Mouse (Mus musculus): ENCODE measurements around the gene Iscu. TPM values are rescaled to one million over a fixed set of nuclear protein-coding genes. Genes with fewer than 3 reads are reported as not detected.

The Iscu gene
- polyA plus RNA-seq, 2 experiments: 64.9 to 103 TPM

GRCm38 (mm10) chr5:113791197-113792095, 18.9 kb downstream of the Iscu start:
- TF ChIP-seq CTCF (IDR thresholded peaks at IDR 0.05; ENCODE audit: low read depth) (no peak), EP300 (IDR thresholded peaks at IDR 0.05; ENCODE audit: low read depth) (no peak)
- H3K36me3 ChIP-seq (replicated peaks; ENCODE audit: control insufficient read depth, insufficient read depth, low read depth): no peaks in the 10 kb centered on the region
- H3K4me1 ChIP-seq (replicated peaks; ENCODE audit: control insufficient read depth in 2 of 2, insufficient read depth in 2 of 2, low read length in 1 of 2): peaks cover 0 to 14% of the 10 kb centered on the region in 2 experiments; a peak in 2 of 4 replicates
- WGBS (ENCODE audit: insufficient replicate concordance): 52% methylated on average over 16 of the region's 16 CpGs
- no peak overlapping the region for H3K27ac ChIP-seq
- H3K9me3 ChIP-seq (ENCODE audit: control insufficient read depth, low read length): no peaks in the 10 kb centered on the region
- DNase-seq (ENCODE audit: low read depth in 3 of 3, low spot score in 3 of 3) (no peak), ATAC-seq (ENCODE audit: insufficient read depth) (0 out of 2 replicates have a peak, but pooled peaks have one; percentile 36)
- H3K9ac ChIP-seq (replicated peaks): no peak overlapping the region
- H3K4me3 ChIP-seq (ENCODE audit: insufficient read depth in 1 of 2, low read depth in 2 of 2, low read length in 2 of 2): no peak overlapping the region
- H3K4me2 ChIP-seq (ENCODE audit: low read depth): no peak overlapping the region
- no peaks in the 10 kb centered on the region for H3K27me3 ChIP-seq (ENCODE audit: control insufficient read depth, insufficient read depth, low read length)

DNA sequence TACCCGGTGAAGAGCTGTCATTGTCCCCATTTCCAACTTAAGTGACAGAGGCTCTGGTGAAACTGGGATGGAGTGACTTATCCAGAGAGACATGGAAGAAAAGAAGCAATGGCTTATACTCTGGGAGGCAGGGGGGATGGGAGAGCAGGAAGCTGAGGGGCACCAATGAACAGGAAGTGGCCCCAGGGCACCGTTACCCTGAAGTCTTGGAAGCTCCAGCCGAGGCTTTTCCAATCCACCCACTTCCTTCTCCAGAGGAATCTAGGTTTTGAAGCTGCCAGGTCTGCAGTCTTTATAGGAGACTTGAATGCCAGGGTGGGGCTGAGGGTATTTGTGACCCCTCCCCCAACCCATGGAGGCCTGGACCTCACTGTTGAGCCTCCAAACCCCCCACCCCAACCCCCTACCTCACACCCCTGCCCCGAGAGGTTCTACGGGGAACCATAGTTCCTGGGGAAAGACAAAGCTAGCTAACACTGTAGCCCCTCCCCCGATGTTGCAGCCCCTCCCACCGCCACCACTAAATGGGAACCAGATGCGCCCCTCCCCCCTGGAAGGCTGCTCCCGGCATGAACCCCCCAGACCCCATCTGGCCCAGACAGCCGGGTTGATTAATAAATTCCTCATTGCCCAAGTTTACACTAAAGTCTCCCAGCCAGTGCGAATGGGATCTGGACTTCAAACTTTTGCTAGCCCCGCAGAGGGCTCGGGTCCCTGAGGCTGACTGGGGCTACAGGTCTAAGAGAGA, 24.0 kb downstream of the Iscu start:
- Histone ChIP-seq H3K36me3 (replicated peaks; ENCODE audit: control insufficient read depth, insufficient read depth, low read depth) (no peaks in the 10 kb centered on the region), H3K4me1 (replicated peaks; ENCODE audit: control insufficient read depth in 2 of 2, insufficient read depth in 2 of 2, low read length in 1 of 2) (peaks cover 0 to 8% of the 10 kb centered on the region in 2 experiments; a peak in 2 of 4 replicates), H3K4me3 (ENCODE audit: insufficient read depth in 1 of 2, low read depth in 2 of 2, low read length in 2 of 2) (no peak overlapping the region), H3K9me3 (ENCODE audit: control insufficient read depth, low read length) (no peaks in the 10 kb centered on the region), H3K4me2 (ENCODE audit: low read depth) (peak overlapping the region; percentile 17), H3K27me3 (ENCODE audit: control insufficient read depth, insufficient read depth, low read length) (no peaks in the 10 kb centered on the region), H3K9ac (replicated peaks) (no peak overlapping the region), H3K27ac (no peak overlapping the region)
- no peak for ATAC-seq (ENCODE audit: insufficient read depth)
- 5% methylated on average over 13 of the region's 13 CpGs for WGBS (ENCODE audit: insufficient replicate concordance)
- no peak for TF ChIP-seq EP300 (IDR thresholded peaks at IDR 0.05; ENCODE audit: low read depth)
- DNase-seq (ENCODE audit: low read depth in 3 of 3, low spot score in 3 of 3): no peak

GRCm38 (mm10) chr5:113797149-113797882, 24.8 kb downstream of the Iscu start:
- 31% methylated on average over 19 of the region's 19 CpGs for WGBS (ENCODE audit: insufficient replicate concordance)
- no peak for TF ChIP-seq CTCF (IDR thresholded peaks at IDR 0.05; ENCODE audit: low read depth)
- TF ChIP-seq EP300 (IDR thresholded peaks at IDR 0.05; ENCODE audit: low read depth): no peak
- ATAC-seq (ENCODE audit: insufficient read depth): no peak
- Histone ChIP-seq H3K4me2 (ENCODE audit: low read depth) (peak overlapping the region; percentile 17), H3K27ac (no peak overlapping the region), H3K9me3 (ENCODE audit: control insufficient read depth, low read length) (no peaks in the 10 kb centered on the region), H3K4me1 (replicated peaks; ENCODE audit: control insufficient read depth in 2 of 2, insufficient read depth in 2 of 2, low read length in 1 of 2) (peaks cover 0 to 6% of the 10 kb centered on the region in 2 experiments; a peak in 1 of 4 replicates), H3K9ac (replicated peaks) (no peak overlapping the region), H3K36me3 (replicated peaks; ENCODE audit: control insufficient read depth, insufficient read depth, low read depth) (no peaks in the 10 kb centered on the region), H3K27me3 (ENCODE audit: control insufficient read depth, insufficient read depth, low read length) (no peaks in the 10 kb centered on the region), H3K4me3 (ENCODE audit: insufficient read depth in 1 of 2, low read depth in 2 of 2, low read length in 2 of 2) (no peak overlapping the region)
- DNase-seq (ENCODE audit: low read depth in 3 of 3, low spot score in 3 of 3): no peak

GRCm38 (mm10) chr5:113798525-113798924, 26.0 kb downstream of the Iscu start:
- Histone ChIP-seq H3K4me2 (ENCODE audit: low read depth) (no peak overlapping the region), H3K9ac (replicated peaks) (no peak overlapping the region), H3K4me3 (ENCODE audit: insufficient read depth in 1 of 2, low read depth in 2 of 2, low read length in 2 of 2) (no peak overlapping the region), H3K9me3 (ENCODE audit: control insufficient read depth, low read length) (no peaks in the 10 kb centered on the region), H3K36me3 (replicated peaks; ENCODE audit: control insufficient read depth, insufficient read depth, low read depth) (no peaks in the 10 kb centered on the region), H3K27me3 (ENCODE audit: control insufficient read depth, insufficient read depth, low read length) (no peaks in the 10 kb centered on the region), H3K4me1 (replicated peaks; ENCODE audit: control insufficient read depth in 2 of 2, insufficient read depth in 2 of 2, low read length in 1 of 2) (peaks cover 0 to 6% of the 10 kb centered on the region in 2 experiments; a peak in 1 of 4 replicates), H3K27ac (no peak overlapping the region)
- TF ChIP-seq CTCF (IDR thresholded peaks at IDR 0.05; ENCODE audit: low read depth): no peak
- no peak for TF ChIP-seq EP300 (IDR thresholded peaks at IDR 0.05; ENCODE audit: low read depth)
- ATAC-seq (ENCODE audit: insufficient read depth) (no peak), DNase-seq (ENCODE audit: low read depth in 3 of 3, low spot score in 3 of 3) (no peak)
- 39% methylated on average over 9 of the region's 9 CpGs for WGBS (ENCODE audit: insufficient replicate concordance)

Measured in liver, embryonic 14.5 days (tissue).